Mouse (Mus musculus) retina, embryonic 14.5 days (tissue): ENCODE results near the gene Gatc.
A peak's percentile ranks its signal among the peaks of the same experiment; 100 is the strongest.
"Not testable (repeated sequence)": the region's sequence is repeated elsewhere in the genome, so short reads cannot be mapped to it uniquely, and the experiment has no call there.

Experiments
- DNase-seq: peaks from one replicate; pipeline ENCODE4 v3.0.0-alpha.2; 2015; ENCODE audit warnings: low spot score

Gene Gatc

GRCm38 (mm10) chr5:115330955-115331354, 10.0 kb downstream of the Gatc start:
- no peak for DNase-seq

GRCm38 (mm10) chr5:115327610-115328548, 13.1 kb downstream of the Gatc start:
- peak; percentile 33 for DNase-seq

GRCm38 (mm10) chr5:115326875-115327609, 13.9 kb downstream of the Gatc start, which contains the start of gene Srsf9:
Gene Srsf9, plus strand, starts transcription at chr5:115327177.
- peak; percentile 96 for DNase-seq

GRCm38 (mm10) chr5:115326256-115326831, 14.6 kb downstream of the Gatc start:
- DNase-seq = no peak

- peak; percentile 86 for DNase-seq
These were observed 21.7 kb downstream of the Gatc start for GRCm38 (mm10) chr5:115319004-115319940.

- DNase-seq = peak; percentile 65
These were observed 23.2 kb downstream of the Gatc start for GRCm38 (mm10) chr5:115317645-115318328.

- peak; percentile 32 for DNase-seq
These were observed 23.9 kb downstream of the Gatc start for GRCm38 (mm10) chr5:115316968-115317644.

GRCm38 (mm10) chr5:115313668-115313943, 27.4 kb downstream of the Gatc start:
- DNase-seq = no peak

- no peak for DNase-seq
These were observed 27.9 kb downstream of the Gatc start for GRCm38 (mm10) chr5:115312816-115313667.

- DNase-seq = no peak
These were observed 28.6 kb downstream of the Gatc start for GRCm38 (mm10) chr5:115312354-115312753.

- DNase-seq = not testable (repeated sequence)
These were observed 38.8 kb downstream of the Gatc start for GRCm38 (mm10) chr5:115302190-115302589.

- DNase-seq = no peak
These were observed 39.4 kb downstream of the Gatc start for GRCm38 (mm10) chr5:115301615-115302014.

GRCm38 (mm10) chr5:115300792-115301614, 40.0 kb downstream of the Gatc start, which contains the start of gene Dynll1:
Gene Dynll1, minus strand, starts transcription at chr5:115300999.
- peak; percentile 100 for DNase-seq

GRCm38 (mm10) chr5:115300035-115300744, 40.8 kb downstream of the Gatc start:
- peak; percentile 74 for DNase-seq

GRCm38 (mm10) chr5:115296347-115296746, 44.6 kb downstream of the Gatc start:
- DNase-seq = no peak

- no peak for DNase-seq
These were observed 46.8 kb downstream of the Gatc start for GRCm38 (mm10) chr5:115294173-115294572.

- no peak for DNase-seq
These were observed 56.2 kb downstream of the Gatc start for GRCm38 (mm10) chr5:115284735-115285134.
